Mouse (Mus musculus) neural tube, embryonic 10.5 days (tissue): ENCODE results near the gene Dpp6.

Experiments
- DNase-seq: peaks from one replicate; pipeline ENCODE4 v3.0.0-alpha.2; 2017; ENCODE audit warnings: low spot score; ENCODE audit errors: extremely low spot score

Dpp6 gene

GRCm38 (mm10) chr5:26945169-26945920, 128.3 kb downstream of the Dpp6 start:
- no peak for DNase-seq

GRCm38 (mm10) chr5:26969941-26970590, 153.1 kb downstream of the Dpp6 start:
- no peak for DNase-seq

GRCm38 (mm10) chr5:26973166-26973565, 156.2 kb downstream of the Dpp6 start:
- no peak for DNase-seq

DNA sequence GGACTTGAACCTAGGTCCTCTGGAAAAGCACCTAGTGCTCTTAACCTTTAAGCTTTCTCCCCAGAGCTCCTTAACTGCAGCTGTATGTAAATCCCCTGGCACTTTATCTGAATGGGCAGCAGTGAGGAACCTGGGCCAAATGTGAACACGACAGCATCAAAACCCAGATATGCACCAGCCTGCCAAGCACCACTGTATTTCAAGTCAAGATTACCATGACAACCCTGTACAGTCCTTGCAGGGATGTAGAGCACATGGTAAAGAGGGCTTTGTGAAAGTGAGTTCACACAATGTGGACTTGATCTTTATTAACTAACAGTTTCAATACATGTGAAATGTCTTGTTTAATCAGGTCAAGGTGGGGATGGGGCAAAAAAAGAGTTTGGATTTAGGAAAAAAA, 162.3 kb downstream of the Dpp6 start:
- no peak for DNase-seq

- DNase-seq, result no peak
These were observed 162.8 kb downstream of the Dpp6 start for GRCm38 (mm10) chr5:26979755-26980154.

DNA sequence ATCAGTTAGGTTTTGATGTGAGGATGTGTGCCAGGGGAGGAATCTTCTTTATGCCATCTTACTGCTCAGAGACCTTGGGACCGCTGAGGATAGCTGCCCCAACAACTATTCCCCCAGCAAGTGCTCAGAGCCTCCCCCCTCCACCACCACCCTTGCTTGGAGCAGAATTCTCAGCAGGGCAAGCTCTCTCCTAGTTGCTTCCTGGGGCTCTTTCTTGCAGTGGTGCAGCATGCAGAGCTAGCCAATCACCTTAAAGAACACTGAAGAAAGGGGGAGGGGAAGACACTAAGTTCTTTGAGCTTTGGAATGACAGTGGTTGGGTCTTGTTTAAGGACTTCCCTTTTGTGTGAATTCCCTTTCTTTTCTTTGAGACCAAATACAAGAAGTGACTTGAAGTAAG, 168.1 kb downstream of the Dpp6 start:
- no peak for DNase-seq

GRCm38 (mm10) chr5:26991587-26991986, 174.6 kb downstream of the Dpp6 start:
- DNase-seq, result no peak

- no peak for DNase-seq
These were observed 186.5 kb downstream of the Dpp6 start for GRCm38 (mm10) chr5:27003537-27003936.

- no peak for DNase-seq
These were observed 192.2 kb downstream of the Dpp6 start for GRCm38 (mm10) chr5:27009157-27009556.

DNA sequence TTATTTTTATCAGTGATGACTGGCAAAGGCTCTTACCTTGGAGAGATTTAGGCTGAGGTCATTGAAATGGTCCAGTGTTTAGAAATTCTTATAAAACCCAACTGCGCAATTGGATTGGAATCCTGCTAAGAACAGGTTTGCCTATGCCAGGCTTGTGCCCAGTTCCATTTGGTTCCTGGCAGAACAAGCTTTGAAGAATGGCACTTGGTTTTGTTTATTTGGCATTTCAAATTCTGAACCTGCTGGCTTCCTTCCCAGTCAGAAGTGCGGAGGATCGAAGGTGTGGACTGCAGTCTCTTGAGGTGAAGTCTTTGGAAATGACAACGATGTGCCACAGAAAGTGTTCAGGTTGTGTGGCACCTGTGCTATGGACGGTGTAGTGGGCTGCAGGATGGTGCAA, 193.6 kb downstream of the Dpp6 start:
- no peak for DNase-seq

GRCm38 (mm10) chr5:27018314-27018956, 201.4 kb downstream of the Dpp6 start:
- no peak for DNase-seq

GRCm38 (mm10) chr5:27028611-27029010, 211.6 kb downstream of the Dpp6 start:
- DNase-seq, result no peak

GRCm38 (mm10) chr5:27029784-27030183, 212.8 kb downstream of the Dpp6 start:
- peak; percentile 40 for DNase-seq

DNA sequence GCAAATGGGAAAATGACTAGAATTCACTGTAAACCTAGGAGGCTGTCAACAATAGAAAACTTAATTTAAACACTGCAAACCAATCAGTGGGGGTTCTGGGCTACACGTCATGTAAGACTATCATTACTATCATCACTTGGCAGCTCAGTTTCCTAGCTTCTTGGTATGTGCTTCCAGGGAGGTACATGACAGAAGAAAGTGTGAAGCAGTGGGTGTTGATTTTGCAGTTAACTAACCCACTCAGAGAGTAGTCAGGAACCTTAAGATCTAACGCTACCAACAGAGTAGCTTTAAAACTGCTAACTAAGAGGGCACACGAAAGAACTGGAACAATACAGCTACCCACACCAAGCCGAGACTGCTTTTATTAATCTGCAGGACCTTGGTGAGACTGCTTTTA, 217.9 kb downstream of the Dpp6 start:
- DNase-seq, result no peak

- DNase-seq, result no peak
These were observed 218.3 kb downstream of the Dpp6 start for GRCm38 (mm10) chr5:27035291-27035690.

DNA sequence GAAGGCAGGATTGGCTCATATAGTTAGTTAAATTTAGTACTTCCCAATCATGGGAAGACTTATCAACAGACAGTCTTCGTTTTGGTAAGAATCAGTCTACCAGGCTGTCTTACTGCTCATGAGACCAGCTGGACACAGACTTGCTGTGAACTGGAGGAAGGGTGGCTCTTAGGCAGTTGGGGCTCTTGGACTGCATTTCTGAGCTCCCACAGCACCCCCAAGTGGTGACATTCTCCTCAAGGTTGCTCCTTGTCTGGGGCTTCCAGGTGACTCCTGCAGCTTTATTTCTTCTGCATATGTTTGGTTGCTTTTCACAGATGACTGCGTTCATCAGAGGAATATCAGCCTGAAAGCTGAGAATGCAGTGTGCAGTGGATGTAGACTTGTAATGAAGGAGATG, 218.9 kb downstream of the Dpp6 start:
- peak; percentile 32 for DNase-seq

- DNase-seq, result no peak
These were observed 220.8 kb downstream of the Dpp6 start for GRCm38 (mm10) chr5:27037796-27038195.

DNA sequence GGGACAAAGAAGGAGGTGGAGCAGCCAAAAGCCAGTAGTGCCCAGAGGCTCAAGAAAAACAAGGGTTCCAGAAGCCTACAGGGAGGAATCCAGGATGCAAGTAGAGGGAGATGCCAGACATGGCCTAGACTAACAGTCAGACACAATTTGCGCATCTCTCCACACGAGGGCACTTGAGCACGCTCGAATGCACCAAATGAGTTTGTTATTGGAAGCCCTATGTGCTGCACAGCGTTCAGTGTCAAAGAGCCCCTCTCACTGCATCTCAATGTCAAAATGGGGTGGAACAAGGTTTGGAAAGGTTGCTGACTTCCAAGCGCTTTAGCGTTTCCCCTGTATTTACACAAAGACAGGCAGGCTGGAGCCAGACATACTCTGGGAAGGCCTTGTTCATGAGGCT, 231.2 kb downstream of the Dpp6 start:
- peak; percentile 49 for DNase-seq

- DNase-seq, result peak; percentile 23
These were observed 231.9 kb downstream of the Dpp6 start for GRCm38 (mm10) chr5:27048926-27049325.

GRCm38 (mm10) chr5:27049341-27050091, 232.5 kb downstream of the Dpp6 start:
- peak; percentile 48 for DNase-seq

GRCm38 (mm10) chr5:27051250-27051649, 234.2 kb downstream of the Dpp6 start:
- DNase-seq, result no peak

DNA sequence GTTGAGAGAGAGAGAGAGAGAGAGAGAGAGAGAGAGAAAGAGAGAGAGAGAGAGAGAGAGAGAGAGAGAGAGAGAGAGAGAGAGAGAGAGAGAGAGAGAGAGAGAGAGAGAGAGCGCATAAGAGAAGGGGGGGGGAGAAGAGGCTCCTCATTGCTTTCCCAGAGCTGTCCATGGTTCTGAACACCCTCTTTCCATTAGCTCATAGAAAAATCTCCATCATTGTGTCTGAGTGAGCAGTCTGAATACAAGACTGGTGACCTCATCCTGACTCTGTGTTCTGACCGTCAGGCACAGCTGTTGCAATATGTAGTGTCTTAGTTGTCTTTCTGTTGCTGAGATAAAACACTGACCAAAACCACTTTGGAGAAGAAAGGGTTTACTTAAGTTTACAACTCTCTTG, 235.4 kb downstream of the Dpp6 start:
- DNase-seq, result no peak
